Mouse (Mus musculus) lung, postnatal 0 days (tissue): ENCODE measurements around the gene Ercc6l. TPM values are rescaled to one million over a fixed set of nuclear protein-coding genes. Genes with fewer than 3 reads are reported as not detected.

ENCODE experiments used
- ATAC-seq: fragments of 200-750 bp; cut with Nextera tagmentation; 2 replicates; pipeline ENCODE4 v1.8.0; 2017; ENCODE audit warnings: moderate library complexity
- DNase-seq: peaks from one replicate; pipeline ENCODE4 v3.0.0-alpha.2; 2016; ENCODE audit warnings: low spot score
- H3K27ac ChIP-seq: fragments of 300-500 bp; sonication (generic); 2 replicates; pipeline ENCODE4 v1.5.1; 2014; ENCODE audit warnings: antibody characterized with exemption, mild to moderate bottlenecking, low read length, mixed read lengths
- H3K27me3 ChIP-seq: fragments of 300-500 bp; sonication (generic); replicated peaks from 2 replicates; pipeline ENCODE4 v1.6.1; 2014; ENCODE audit warnings: low read length, mixed read lengths; ENCODE audit not compliant: insufficient read depth
- H3K36me3 ChIP-seq: fragments of 300-500 bp; sonication (generic); 2 replicates; pipeline ENCODE4 v1.6.1; 2014; ENCODE audit warnings: low read length, mixed read lengths; ENCODE audit not compliant: insufficient read depth
- H3K4me1 ChIP-seq: fragments of 300-500 bp; sonication (generic); 2 replicates; pipeline ENCODE4 v1.6.1; 2014; ENCODE audit warnings: antibody characterized with exemption, low read depth, low read length, mixed read lengths; ENCODE audit not compliant: insufficient read depth
- H3K4me2 ChIP-seq: fragments of 300-500 bp; sonication (generic); replicated peaks from 2 replicates; pipeline ENCODE4 v1.6.1; 2014; ENCODE audit warnings: low read depth, mild to moderate bottlenecking, low read length, moderate library complexity, mixed read lengths
- H3K4me3 ChIP-seq: fragments of 300-500 bp; sonication (generic); 2 replicates; pipeline ENCODE4 v1.5.1; 2014; ENCODE audit warnings: low read depth, low read length
- H3K9ac ChIP-seq: fragments of 300-500 bp; sonication (generic); replicated peaks from 2 replicates; pipeline ENCODE4 v1.6.1; 2014; ENCODE audit warnings: low read depth, mild to moderate bottlenecking
- H3K9me3 ChIP-seq: fragments of 300-500 bp; sonication (generic); 2 replicates; pipeline ENCODE4 v1.6.1; 2016; ENCODE audit warnings: low read length, mixed read lengths
- CTCF ChIP-seq: IDR thresholded peaks from 2 replicates; pipeline ENCODE4 v1.5.1; 2016; ENCODE audit warnings: antibody characterized with exemption, mild to moderate bottlenecking
- EP300 ChIP-seq: IDR thresholded peaks from 2 replicates; pipeline ENCODE4 v1.6.1; 2016; ENCODE audit warnings: antibody characterized with exemption, mild to moderate bottlenecking, control low read depth
- WGBS: fragments of 180-500 bp; shearing (Covaris S2); extraction: QIAGEN DNeasy Blood & Tissue Kit; methylation state at CpG from one replicate; pipeline ENCODE4 v1.1.7; 2014; 5-methylcytosine and 5-hydroxymethylcytosine counted together
- polyA plus RNA-seq: library from polyadenylated mRNA; unstranded; fragments of >200 nt; fragmentation: Nextera tagmentation; extraction: Ambion mirVana; gene quantifications from 2 replicates; pipeline ENCODE4 v1.2.1, GENCODE M21; 2015

Ercc6l gene
- polyA plus RNA-seq, 1 experiment from 2014 or later, result 0.87 TPM

- no peak overlapping the region for H3K4me2 ChIP-seq
- no peak overlapping the region for H3K4me3 ChIP-seq
- TF ChIP-seq CTCF (no peak), EP300 (no peak)
- H3K27me3 ChIP-seq, result no peaks in the 10 kb centered on the region
- H3K9ac ChIP-seq, result no peak overlapping the region
- no peaks in the 10 kb centered on the region for H3K4me1 ChIP-seq
- no peaks in the 10 kb centered on the region for H3K36me3 ChIP-seq
- ATAC-seq, result no peak
- no peaks in the 10 kb centered on the region for H3K9me3 ChIP-seq
- H3K27ac ChIP-seq, result no peak overlapping the region
- DNase-seq, result no peak
- 66% methylated on average over 7 of the region's 7 CpGs for WGBS
Observed at GRCm38 (mm10) chrX:102094381-102094904, 62.4 kb downstream of the Ercc6l start.

Other genes with a start within 250 kb of the Ercc6l start
- 1.5 and 1.7 TPM in 2 replicates for gene Rtl5, start 85.8 kb downstream of the Ercc6l start, polyA plus RNA-seq
- gene Pin4, start 37.6 kb downstream of the Ercc6l start, polyA plus RNA-seq, result 41.4 and 58.7 TPM in 2 replicates
- gene Rps4x, start 32.3 kb upstream of the Ercc6l start, polyA plus RNA-seq, result 614 and 632 TPM in 2 replicates
- gene Cited1, start 95.1 kb upstream of the Ercc6l start, polyA plus RNA-seq, result 3.3 and 3.6 TPM in 2 replicates